Mouse (Mus musculus) retina, postnatal 1 day (tissue): ENCODE data around the gene Rps27l.

Source experiments
- DNase-seq: peaks from one replicate; pipeline ENCODE4 v3.0.0-alpha.2; 2012

Rps27l gene

DNA sequence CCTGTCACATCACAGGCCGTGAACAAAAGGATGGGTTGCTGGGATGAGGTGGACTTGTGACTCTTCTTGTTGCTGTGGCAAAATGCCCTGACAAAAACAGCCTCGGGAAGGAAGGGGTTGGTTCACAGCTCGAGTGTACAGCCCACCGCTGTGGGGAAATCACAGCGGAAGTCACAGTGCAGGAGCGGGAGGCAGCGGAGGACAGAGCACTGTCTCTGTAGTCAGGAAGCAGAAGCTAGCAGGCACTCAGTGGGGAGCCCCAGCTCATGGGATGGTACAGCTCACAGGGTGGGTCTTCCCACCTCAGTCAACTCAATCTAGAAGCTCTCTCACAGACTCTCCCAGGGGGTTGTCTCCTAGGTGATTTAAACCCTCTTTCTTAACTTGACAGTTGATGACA, 39.5 kb downstream of the Rps27l start:
- DNase-seq, result no peak

DNA sequence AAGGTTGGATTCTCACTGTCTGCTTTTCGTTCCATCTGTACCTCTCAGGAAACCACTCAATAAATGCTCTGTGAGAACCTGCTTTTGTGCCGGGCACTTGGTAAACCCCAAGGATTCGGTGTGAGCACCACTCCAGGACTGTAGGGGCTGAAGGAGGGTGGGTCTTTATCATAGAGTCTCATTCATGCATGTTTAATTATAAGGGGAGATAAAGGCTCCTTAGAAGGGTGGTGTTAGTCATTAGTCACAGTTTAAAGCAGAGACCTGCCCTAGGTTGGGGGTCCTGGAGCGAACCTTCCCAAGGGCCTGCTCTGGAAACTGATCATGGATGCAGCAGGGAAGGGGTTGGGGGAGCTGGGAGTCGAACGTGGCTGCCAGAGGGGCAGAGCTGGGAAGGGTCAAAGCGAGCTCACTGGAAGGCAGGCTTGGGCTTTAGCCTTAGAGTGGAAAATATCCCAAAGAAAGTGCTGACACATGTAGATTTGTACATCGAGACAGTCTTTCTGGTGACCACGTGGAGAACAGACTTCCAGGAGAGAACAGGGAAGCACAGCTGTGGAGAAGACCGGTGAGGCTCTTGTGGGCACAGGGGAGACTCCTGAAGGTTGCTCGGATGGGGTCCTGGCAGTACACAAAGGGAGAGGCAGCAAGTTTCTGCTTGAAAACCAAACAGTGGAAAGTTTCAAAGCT, 42.5 kb downstream of the Rps27l start:
- no peak for DNase-seq

DNA sequence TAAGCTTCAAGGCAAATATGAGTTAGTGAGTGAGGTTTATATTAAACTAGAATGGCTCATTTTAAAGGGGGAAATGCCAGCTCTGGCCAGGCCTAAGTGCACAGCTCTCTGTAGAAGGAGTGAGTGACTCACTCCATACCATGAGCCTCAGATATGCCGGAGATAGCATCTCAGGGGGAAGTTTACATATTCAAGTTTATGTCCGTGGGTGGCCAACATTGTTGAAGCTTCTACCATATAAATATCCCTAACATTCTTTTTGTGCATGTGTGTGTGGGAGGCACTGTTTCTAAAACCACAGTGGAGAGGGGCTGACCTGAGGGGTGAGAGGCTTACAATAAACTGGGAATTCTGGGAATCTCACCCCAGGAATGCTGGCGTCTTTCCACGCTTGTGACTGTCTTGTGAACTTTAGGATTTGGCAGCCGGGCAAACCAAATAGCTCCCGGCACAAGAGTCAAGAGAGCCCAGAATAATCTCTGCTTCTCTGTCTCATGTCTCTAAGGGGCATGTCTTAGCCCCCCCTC, 43.1 kb downstream of the Rps27l start:
- no peak for DNase-seq

DNA sequence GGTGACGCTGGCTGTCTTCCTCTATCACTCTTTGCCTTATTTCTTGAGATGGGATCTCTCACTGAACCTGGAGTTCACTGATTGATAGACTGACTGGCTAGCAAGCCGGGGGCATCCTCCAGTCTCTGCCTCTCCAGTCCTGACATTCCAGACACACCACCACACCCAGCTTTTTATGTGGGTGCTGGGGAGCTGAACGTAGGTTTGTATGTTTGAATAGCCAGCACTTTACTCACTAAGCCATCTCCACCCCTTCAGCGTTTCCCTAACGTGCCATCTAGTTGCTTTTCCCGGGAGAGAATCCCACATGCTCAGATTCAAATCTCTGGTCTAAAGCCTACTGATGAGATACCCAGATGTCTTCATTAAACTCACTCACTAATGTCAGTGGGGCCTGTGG, 43.7 kb downstream of the Rps27l start:
- DNase-seq, result no peak

DNA sequence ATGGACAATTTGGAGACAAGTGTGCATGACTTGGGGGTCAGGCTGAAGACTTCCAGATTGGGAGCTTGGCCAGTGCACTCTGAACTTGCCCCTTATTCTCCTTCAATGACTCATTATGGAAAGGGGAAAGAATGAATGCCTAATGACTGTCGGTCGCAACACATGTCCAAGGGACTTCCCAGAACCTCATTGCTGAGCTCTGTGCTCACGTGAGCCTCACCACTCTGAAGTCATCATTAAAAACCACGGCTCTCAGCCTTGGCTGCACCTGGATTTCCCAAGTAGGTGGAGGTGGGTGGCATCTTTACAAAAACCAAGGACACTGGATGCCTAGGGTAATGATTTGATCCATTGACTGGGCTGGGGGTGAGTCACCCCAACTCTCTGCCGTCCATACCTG, 44.2 kb downstream of the Rps27l start:
- no peak for DNase-seq

DNA sequence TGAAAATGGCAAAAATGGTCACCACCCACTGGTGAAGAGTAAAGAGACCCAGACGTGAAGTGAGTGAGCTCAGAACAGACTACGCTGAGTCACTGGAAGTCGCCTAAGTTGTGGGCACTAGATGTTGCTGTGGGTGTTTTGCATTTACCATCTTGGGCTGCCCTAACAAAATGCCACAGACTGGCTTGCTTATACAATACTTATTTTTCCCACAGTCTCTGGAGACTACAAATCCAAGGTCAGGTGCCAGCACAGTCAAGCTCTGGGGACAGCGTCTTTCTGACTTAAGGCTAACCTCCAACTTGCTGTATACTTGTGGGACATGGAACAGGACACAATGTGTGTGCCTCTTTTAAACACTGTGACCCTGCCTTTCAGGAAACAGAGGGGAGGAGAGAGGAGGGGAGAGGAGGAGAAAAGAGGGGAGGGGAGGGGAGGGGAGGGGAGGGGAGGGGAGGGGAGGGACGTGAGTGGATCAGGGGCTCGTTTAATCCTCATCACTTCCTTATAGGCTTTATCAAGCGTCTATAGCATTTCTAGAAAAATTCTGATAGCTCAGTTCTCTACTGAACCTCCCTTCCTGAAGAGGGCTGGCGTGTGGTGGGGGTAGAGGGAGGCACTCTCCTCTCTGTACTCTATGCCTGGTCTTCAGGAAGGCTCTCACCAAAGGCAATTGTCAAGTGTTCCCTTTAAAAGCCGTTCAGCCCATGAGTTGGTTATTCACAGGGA, 45.3 kb downstream of the Rps27l start:
- DNase-seq, result no peak

DNA sequence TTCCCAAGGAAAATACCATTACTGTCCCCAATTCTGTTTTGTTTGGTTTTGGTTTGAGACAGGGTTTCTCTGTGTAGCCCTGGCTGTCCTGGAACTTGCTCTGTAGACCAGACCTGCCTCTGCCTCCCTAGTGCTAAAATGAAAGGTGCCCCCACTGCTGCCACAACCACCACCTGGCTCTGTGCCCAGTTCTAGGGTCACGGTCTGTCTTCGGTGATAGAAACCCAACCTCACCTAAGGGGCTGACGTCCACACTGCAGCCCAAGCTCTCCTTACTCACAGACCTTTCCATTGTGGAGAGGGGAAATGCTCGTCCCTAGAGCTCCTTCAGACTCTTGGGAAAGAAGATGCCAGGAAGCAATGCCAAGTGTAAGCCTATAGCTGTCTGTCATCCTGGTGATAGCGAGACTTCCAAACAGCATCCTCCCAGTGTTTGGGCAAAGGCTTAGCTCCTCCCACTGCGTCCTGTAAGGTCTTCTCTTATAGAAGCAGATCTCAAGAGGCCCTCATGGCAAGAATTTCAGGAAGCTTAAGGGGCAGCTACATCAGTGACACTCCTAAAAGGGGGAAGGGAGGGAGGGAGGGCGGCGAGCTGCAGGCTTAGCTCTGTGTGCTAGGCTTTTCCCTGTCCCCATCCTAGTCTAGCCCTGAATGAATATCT, 46.0 kb downstream of the Rps27l start:
- DNase-seq, result no peak
